Mouse (Mus musculus): ENCODE data around the gene S100a3. TPM values are rescaled to one million over a fixed set of nuclear protein-coding genes. Genes with fewer than 3 reads are reported as not detected.

The S100a3 gene
- total and polyA plus RNA-seq, 3 experiments = not detected

GRCm38 (mm10) chr3:90537141-90537904 lies 23.1 kb upstream of the S100a3 start, which contains the start of gene S100a16:
Gene S100a16, plus strand, starts transcription at chr3:90537254.
- no peak within 1 kb of the TSS for H3K9ac ChIP-seq (ENCODE audit: insufficient read depth, low read depth)
- H3K27me3 ChIP-seq (replicated peaks) = peaks cover 40% of the 10 kb centered on the region
- in situ Hi-C loops (cut with MboI; ENCODE audit: low pct_ligation_motif_present, low pct_unique_long_range_greater_than_20kb, low sequenced_read_pairs) (no loop called here), dilution Hi-C loops (cut with MboI; ENCODE audit: extremely low pct_ligation_motif_present, extremely low pct_unique_long_range_greater_than_20kb, low sequenced_read_pairs) (no loop called here)
- no peak within 1 kb of the TSS for H3K27ac ChIP-seq (ENCODE audit: insufficient read depth, low read depth)
- no peaks in the 10 kb centered on the region for H3K79me2 ChIP-seq (replicated peaks; ENCODE audit: control insufficient read depth, extremely low read depth, insufficient read depth, poor library complexity, severe bottlenecking)
- H3K9me3 ChIP-seq (replicated peaks; ENCODE audit: low read length) = no peaks in the 10 kb centered on the region
- no peak within 1 kb of the TSS for H3K4me2 ChIP-seq (ENCODE audit: insufficient read depth, low read depth, poor library complexity, severe bottlenecking)
- H3K4me3 ChIP-seq (replicated peaks in 1 of 3; ENCODE audit: low read depth in 2 of 3, low read length in 2 of 3, poor library complexity in 1 of 3) = no peak within 1 kb of the TSS
- H3K4me1 ChIP-seq (ENCODE audit: control insufficient read depth in 1 of 2, insufficient read depth in 2 of 2) = peaks cover 0 to 9% of the 10 kb centered on the region in 2 experiments; a peak in 2 of 4 replicates
- H3K36me3 ChIP-seq (replicated peaks in 1 of 2; ENCODE audit: control insufficient read depth in 1 of 2, insufficient read depth in 1 of 2, low read length in 1 of 2) = no peaks in the 10 kb centered on the region
- DNase-seq (ENCODE audit: extremely low read depth) = no peak
- TF ChIP-seq CHD1 (IDR thresholded peaks at IDR 0.05; ENCODE audit: low read depth, low read length) (no peak), RAD21 (IDR thresholded peaks at IDR 0.05; ENCODE audit: low read depth, low read length) (no peak), POLR2AphosphoS2 (IDR thresholded peaks at IDR 0.05; ENCODE audit: low read depth, low read length) (no peak), MYC (IDR thresholded peaks at IDR 0.05; ENCODE audit: low read depth, low read length) (no peak), KAT2A (IDR thresholded peaks at IDR 0.05; ENCODE audit: insufficient replicate concordance, low read length) (no peak), ELF1 (IDR thresholded peaks at IDR 0.05; ENCODE audit: low read depth, low read length) (no peak), SMC3 (IDR thresholded peaks at IDR 0.05; ENCODE audit: low read depth, low read length) (no peak), ZNF384 (IDR thresholded peaks at IDR 0.05; ENCODE audit: low read depth, low read length) (no peak), PAX5 (IDR thresholded peaks at IDR 0.05; ENCODE audit: low read length) (no peak), USF1 (IDR thresholded peaks at IDR 0.05; ENCODE audit: low read depth, low read length) (no peak), ZKSCAN1 (IDR thresholded peaks at IDR 0.05; ENCODE audit: borderline replicate concordance, low read depth, low read length) (no peak)

GRCm38 (mm10) chr3:90537905-90538296 lies 22.5 kb upstream of the S100a3 start:
- H3K4me2 ChIP-seq (ENCODE audit: insufficient read depth, low read depth, poor library complexity, severe bottlenecking) = no peak overlapping the region
- DNase-seq (ENCODE audit: extremely low read depth) = no peak
- peaks cover 0 to 9% of the 10 kb centered on the region in 2 experiments; a peak in 2 of 4 replicates for H3K4me1 ChIP-seq (ENCODE audit: control insufficient read depth in 1 of 2, insufficient read depth in 2 of 2)
- no peak for TF ChIP-seq MYC (IDR thresholded peaks at IDR 0.05; ENCODE audit: low read depth, low read length)
- no peak for TF ChIP-seq MAZ (IDR thresholded peaks at IDR 0.05; ENCODE audit: low read depth, low read length)
- TF ChIP-seq RCOR1 (conservative IDR thresholded peaks at IDR 0.05; ENCODE audit: low read depth, low read length) = no peak
- TF ChIP-seq JUND (conservative IDR thresholded peaks at IDR 0.05; ENCODE audit: low read depth, low read length) = no peak
- no peak for TF ChIP-seq ZKSCAN1 (IDR thresholded peaks at IDR 0.05; ENCODE audit: borderline replicate concordance, low read depth, low read length)
- no peak for TF ChIP-seq ZMIZ1 (IDR thresholded peaks at IDR 0.05; ENCODE audit: low read depth, low read length)
- no peak overlapping the region for H3K27ac ChIP-seq (ENCODE audit: insufficient read depth, low read depth)
- peaks cover 44% of the 10 kb centered on the region for H3K27me3 ChIP-seq (replicated peaks)
- no peak overlapping the region for H3K9ac ChIP-seq (ENCODE audit: insufficient read depth, low read depth)
- H3K4me3 ChIP-seq (replicated peaks in 1 of 3; ENCODE audit: low read depth in 2 of 3, low read length in 2 of 3, poor library complexity in 1 of 3) = no peak overlapping the region
- no peaks in the 10 kb centered on the region for H3K36me3 ChIP-seq (replicated peaks in 1 of 2; ENCODE audit: control insufficient read depth in 1 of 2, insufficient read depth in 1 of 2, low read length in 1 of 2)
- in situ Hi-C loops (cut with MboI; ENCODE audit: low pct_ligation_motif_present, low pct_unique_long_range_greater_than_20kb, low sequenced_read_pairs) (no loop called here), dilution Hi-C loops (cut with MboI; ENCODE audit: extremely low pct_ligation_motif_present, extremely low pct_unique_long_range_greater_than_20kb, low sequenced_read_pairs) (no loop called here)
- no peaks in the 10 kb centered on the region for H3K9me3 ChIP-seq (replicated peaks; ENCODE audit: low read length)
- no peaks in the 10 kb centered on the region for H3K79me2 ChIP-seq (replicated peaks; ENCODE audit: control insufficient read depth, extremely low read depth, insufficient read depth, poor library complexity, severe bottlenecking)
